Comparison of ENCODE assay signal across 10 mouse cellular contexts in genomic region chr9:54472784-54473183, GRCm38 (mm10).
"Had no signal": no experiment of that assay in that cellular context is flagged by ENCODE, and none has a peak within 500 bp of the region (broad histone marks: within the 10 kb centered on the region; RNA-seq: fewer than 3 reads in every experiment).

No protein-coding gene starts in this region.

- DNase-seq: kidney, adult 9 months; kidney, postnatal 14 days; kidney, postnatal 4 days; liver; lung, adult 18-20 months; lung, postnatal 10 days; lung, postnatal 36 days; midbrain, embryonic 14.5 days; thymus, adult 18-20 months; thymus, postnatal 36 days had no signal
